Mouse (Mus musculus): ENCODE results near the gene Etnk1. TPM values are rescaled to one million over a fixed set of nuclear protein-coding genes. Genes with fewer than 3 reads are reported as not detected.
A peak's percentile ranks its signal among the peaks of the same experiment; 100 is the strongest.
"Not testable (repeated sequence)": the region's sequence is repeated elsewhere in the genome, so short reads cannot be mapped to it uniquely, and the experiment has no call there.

The Etnk1 gene
- 18.5 and 24.0 TPM in 2 replicates for polyA plus RNA-seq (2012; rRNA removed)

DNA sequence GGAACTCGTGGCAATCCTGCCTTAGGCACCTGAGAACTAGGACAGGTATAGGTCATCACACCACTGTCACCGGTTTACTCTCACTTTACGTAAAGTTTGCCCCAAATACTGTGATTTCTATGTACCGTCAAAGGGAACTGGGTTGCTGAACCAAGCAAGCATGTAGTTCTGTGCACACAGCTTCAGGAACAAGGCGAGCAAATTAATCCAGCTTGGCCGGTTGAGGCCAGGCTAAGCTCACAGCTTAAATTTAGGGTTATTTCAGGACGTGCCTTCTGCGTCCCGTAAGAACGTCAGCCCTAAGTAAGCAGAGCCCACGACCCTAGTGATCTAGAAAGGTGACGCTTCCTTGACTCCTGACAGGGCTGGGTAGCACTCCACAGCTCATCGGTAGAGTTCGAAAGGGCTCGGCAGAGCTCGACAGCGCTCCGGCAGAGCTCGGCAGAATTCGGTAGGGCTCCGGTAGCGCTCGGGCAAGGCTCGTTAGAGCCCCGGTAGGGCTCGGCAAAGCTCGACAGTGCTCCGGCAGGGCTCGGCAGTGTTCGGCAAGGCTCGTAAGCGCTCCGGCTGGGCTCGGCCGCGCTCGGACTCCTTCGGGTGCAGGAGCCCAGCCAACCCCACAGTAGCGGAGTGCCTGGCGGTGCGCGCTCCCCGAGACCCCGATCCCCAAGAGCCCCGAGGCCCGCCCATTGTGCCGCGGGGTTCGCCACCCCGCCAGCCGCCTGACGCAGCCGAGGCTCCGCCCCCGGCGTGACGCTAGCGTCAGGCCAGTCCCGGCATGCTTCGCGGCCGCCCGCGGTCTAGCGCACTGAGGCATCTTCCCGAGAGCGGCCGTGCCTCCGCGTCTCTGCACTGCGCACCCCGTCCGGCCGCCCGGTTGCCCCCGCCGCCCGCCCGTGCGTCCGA lies at the start of gene Etnk1:
Gene Etnk1, plus strand, starts transcription at position 770 of the 906 bp plus-strand sequence.
- peak; percentile 65 for DNase-seq (ENCODE audit: low read depth, low spot score)
- WGBS, result under 1% methylated on average over 81 of the region's 81 CpGs

DNA sequence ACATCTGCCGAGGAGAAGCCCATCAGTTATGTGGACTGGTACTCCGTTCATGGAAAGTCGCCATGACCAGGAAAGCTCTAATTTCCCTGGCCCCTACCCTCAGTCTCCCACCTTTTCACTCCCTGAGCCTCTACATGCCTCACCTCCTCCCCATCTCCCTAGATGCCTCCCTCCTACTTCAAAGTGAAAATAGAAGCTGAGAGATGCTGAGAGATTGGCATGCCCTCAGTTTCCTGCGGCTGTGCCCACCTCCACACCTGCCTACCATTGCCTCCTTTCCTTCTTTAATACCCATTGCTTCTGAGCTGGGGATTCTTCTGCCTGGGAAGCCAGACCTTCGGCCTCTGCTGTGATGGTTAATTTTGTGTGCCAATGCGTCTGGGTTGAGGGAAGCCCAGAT lies 47.7 kb upstream of the Etnk1 start:
- no peak for DNase-seq (ENCODE audit: low read depth, low spot score)
- WGBS, result 92% methylated on average over 6 of the region's 6 CpGs

DNA sequence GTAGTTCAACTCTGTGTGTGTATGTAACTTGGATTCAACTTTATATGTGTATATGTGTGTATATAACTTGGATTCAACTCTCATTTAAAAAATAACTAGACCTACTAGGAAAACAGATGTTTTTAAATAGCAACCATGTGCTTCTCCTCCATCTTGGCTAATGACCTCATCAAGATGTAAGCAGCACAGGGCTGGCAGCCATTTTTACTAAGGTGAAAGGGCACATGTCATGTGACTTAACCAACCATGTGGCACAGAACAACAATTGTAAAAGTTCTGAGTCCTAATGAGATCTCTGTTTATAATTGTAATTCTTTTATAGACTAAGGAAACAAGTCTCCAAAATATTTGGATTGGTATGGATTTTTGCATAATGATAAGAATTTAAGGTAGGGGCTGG lies 41.3 kb upstream of the Etnk1 start:
- DNase-seq (ENCODE audit: low read depth, low spot score), result no peak

DNA sequence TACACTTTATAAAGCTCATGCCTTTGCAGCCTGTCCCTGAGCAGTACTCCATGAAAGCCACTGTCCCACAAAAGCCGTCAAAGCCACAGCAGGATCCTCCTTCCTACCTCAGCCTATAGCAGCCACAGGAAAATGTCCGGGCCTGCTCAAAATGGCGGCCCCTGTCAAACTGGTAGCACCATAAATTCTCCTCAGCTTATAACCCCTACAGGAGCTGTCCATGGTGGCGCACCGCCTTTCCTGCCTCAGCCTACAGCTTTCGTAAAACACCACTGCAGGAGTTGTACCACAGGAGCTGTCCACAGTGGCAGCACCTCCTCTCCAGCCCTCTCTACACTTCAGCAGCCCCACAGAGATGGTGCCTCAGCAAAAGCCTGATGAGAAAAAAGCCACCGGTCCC lies 37.6 kb upstream of the Etnk1 start:
- 87% methylated on average over 7 of the region's 7 CpGs for WGBS
- no peak for DNase-seq (ENCODE audit: low read depth, low spot score)

DNA sequence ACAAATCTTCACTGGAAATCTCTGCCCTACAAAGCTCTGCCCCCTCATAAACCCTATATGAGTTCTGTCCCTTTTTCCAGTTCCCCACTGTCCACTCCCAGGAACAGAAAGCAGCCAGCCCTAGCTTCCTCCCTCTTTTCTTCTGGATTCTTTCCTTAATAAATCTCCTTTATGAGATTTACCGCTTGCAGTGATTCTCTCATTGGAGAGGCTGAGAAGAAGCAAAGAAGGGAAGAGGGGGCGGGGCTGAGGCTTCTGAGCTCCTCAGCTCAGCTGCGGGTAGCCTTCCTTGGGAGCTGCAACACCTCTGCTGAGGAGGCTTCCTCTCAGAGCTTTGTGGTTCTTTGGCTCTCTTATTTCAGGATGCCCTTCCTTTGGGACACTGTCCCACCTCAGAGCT lies 37.1 kb upstream of the Etnk1 start:
- 71% methylated on average over 3 of the region's 3 CpGs for WGBS
- DNase-seq (ENCODE audit: low read depth, low spot score), result no peak

DNA sequence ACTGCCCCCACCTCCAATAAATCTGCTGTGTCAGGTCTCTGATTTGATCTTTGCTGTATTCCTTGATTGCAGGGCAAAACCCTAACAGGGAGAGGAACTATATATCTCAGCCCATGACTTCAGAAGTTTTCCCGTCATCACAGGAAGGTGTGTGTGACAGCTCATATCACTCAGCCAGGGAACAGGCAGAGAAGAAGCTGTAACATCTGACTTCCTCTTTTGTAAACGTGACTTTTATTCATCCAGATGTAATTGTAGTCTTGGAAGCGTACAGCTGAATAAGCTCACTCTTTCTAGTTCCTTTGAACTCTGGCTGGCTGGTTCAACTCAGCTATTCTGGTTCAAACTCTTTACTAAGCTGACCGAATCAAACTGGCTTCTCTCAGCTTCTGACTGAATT lies 36.6 kb upstream of the Etnk1 start:
- no peak for DNase-seq (ENCODE audit: low read depth, low spot score)
- WGBS, result 72% methylated on average over 4 of the region's 4 CpGs

DNA sequence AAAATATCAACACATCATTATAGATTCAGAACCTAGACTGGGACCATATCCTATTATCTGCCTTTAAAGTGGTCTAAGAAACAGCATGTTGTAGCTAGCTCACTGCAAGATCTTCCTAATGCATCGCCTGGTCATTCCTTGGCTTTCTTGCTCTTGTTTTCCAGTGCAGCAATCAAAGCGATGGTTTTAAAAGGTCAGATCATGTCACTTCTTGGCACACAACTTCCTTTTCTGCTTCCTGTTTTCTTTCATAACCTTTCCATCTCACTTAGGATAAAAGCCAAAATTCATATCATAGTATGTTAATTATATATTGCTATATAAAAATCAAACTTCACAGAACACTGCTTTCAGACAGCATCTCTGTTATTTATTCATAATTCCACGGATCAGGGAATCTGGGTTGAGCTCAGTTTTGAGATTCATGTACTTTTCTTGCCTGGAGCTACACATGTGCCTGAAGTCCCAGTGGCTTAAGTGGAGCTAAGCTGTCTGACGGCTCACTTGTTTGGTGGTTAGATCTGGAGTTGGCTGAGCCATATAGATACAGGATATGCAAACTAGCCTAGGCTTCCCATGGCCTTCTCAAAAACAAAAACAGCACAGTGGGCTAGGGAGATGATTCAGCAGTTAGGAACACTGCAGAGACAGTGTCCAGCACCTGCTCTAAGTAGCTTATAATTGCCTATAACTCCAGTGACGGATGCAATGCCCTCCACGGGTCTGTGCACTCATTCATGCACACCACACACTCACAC lies 34.9 kb upstream of the Etnk1 start:
- 70% methylated on average over 6 of the region's 6 CpGs for WGBS
- DNase-seq (ENCODE audit: low read depth, low spot score), result no peak

DNA sequence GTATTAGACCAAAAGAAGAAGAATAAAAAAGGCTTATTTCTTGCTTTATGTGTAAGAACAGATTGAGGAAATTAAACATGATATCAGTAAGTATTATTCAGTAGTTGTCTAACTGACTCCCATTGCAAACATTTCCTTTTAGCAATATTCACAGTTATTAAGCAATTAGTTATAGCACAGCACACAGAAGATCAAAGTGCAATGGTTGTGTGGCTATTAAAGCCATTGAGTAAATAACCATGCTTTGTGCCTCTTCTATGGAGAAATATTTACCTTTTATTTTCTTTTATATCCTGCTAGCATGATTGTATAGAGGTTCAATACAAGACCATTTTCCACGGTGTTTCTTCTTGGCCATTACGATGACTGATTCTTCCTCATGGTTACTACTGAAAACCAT lies 33.9 kb upstream of the Etnk1 start:
- WGBS, result 71% methylated on average over 2 of the region's 2 CpGs
- no peak for DNase-seq (ENCODE audit: low read depth, low spot score)

DNA sequence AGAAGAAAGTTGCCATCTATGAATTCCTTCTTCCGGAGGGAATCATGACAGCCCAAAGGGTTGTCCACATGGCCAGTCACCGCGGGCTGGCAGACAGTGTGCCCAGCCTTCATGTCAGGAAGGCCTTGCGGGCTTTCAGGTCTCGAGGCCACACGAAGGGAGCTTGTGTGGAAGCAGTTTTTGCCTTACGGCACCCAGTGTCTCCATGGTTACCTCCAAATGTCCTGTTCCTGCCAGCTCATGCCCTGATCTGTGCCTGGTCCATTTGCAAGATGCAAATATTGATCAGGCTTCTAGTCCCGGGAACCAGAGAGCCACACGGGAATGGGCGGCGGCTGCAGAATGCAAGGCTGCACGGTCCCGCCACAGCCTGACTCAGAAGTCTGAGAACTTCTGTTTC lies 31.9 kb upstream of the Etnk1 start:
- WGBS, result 83% methylated on average over 13 of the region's 13 CpGs

DNA sequence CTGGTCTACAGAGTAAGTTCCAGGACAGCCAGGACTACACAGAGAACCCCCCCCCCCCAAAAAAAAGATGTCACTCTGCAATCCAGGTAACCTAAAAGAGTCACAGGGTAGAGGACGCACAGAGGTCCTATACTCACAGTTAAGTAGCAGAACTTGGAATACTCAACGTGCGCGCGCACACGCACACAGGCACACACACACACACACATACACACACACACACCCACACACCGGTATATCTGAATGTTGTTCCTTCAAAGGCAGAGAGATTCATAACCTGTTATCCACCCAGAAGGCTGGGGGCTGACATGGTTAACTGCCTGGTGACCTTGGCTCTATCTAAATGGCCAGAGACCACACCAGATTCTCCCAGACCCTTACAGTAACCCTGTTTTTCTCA lies 30.3 kb upstream of the Etnk1 start:
- no peak for DNase-seq (ENCODE audit: low read depth, low spot score)
- 97% methylated on average over 7 of the region's 7 CpGs for WGBS

More for the DNA sequence above, 31.9 kb upstream of the Etnk1 start:
- no peak for DNase-seq (ENCODE audit: low read depth, low spot score)

DNA sequence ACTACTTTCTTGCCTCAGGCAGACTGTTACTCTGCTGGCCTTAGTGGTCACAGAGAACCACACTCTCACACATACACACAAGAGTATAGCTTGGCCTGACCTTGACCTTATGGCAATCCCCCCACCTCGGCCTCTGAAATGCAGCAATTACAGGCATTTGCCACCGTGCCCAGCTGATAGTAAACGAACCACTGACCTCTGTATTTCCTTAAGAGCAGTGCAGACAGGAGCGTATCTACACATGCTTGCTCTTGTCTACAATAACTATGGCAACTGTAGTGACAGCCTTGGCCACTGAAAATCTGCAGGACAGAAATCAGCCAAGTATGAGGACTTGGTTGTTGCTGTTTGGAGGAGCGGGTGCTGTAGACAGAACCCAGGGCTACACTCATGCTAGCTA lies 29.7 kb upstream of the Etnk1 start:
- 41% methylated on average over 5 of the region's 5 CpGs for WGBS
- no peak for DNase-seq (ENCODE audit: low read depth, low spot score)

DNA sequence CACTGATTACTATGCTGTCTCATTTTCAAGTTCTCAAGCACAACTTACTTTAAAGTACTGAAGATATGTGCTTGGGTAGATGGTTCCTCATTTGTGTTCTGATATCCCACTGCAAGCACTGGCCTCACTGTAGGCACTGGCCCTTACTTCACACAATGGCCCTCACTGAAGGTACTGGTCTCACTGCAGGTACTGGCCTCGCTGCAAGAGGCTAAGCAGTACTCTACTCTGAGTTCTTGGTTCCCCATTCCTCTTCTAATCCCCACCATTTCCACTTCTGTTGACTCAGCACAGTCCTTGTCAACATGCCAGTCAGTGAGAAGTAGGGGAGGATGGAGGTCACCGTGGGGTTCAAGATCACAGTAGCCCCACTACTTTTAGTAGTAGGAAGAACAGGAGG lies 27.6 kb upstream of the Etnk1 start:
- DNase-seq (ENCODE audit: low read depth, low spot score), result no peak
- WGBS, result 64% methylated on average over 2 of the region's 2 CpGs

DNA sequence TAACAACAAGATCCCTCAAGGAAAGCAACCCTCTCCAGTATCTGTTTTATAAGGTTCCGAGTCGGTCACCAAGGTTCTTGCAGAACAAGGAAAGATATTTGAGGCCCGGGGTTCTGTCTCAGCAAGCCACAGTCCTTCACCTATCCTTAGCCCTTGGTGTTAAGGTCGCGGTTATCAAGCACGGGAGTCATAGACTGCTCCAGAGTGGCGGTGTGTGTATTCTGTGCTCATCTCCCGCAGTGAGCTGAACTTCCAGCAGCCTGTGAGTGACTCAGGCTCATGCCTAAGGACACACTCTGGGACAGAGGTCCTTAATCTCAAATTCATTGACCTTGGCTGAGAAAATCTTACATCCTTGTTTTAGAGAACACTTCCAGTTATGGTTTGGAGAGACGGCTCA lies 26.1 kb upstream of the Etnk1 start:
- DNase-seq (ENCODE audit: low read depth, low spot score), result no peak
- WGBS, result 87% methylated on average over 9 of the region's 9 CpGs

DNA sequence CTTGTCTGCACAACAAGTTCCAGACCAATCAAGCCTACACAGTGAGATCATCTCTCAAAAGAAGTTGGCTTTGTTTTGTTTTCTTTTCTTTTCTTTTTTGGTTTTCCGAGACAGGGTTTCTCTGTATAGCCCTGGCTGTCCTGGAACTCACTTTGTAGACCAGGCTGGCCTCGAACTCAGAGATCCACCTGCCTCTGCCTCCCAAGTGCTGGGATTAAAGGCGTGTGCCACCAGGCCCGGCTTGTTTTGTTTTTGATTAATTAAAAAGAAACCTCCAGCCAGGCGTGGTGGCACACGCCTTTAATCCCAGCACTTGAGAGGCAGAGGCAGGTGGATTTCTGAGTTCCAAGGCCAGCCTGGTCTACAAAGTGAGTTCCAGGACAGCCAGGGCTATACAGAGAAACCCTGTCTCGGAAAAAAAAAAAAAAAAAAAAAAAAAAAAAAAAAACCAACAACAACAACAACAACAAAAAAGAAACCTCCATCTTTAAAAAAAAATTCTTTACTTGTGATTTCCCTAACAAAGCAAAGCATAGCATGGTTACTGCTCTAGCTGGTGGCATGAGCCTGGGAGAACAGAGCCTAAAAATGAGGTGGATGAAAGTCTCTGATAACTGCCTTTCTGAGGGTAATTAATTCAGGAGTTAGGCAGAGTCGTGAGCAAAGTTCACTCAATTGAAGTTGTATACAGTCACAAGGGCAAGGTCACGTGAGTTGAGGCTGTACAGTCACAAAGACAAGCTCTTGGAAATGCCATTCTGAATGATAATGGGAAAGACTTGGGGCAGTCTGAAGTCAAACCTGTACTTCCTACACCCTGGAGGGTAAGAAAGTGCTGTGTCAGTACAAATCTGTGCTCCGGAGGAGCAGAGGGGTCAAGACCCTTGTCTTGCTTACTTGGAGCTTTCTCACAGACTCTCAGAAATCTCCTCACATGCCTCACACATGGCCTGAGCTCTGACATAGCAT lies 25.1 kb upstream of the Etnk1 start:
- 75% methylated on average over 10 of the region's 10 CpGs for WGBS
- not testable (repeated sequence) for DNase-seq (ENCODE audit: low read depth, low spot score)

DNA sequence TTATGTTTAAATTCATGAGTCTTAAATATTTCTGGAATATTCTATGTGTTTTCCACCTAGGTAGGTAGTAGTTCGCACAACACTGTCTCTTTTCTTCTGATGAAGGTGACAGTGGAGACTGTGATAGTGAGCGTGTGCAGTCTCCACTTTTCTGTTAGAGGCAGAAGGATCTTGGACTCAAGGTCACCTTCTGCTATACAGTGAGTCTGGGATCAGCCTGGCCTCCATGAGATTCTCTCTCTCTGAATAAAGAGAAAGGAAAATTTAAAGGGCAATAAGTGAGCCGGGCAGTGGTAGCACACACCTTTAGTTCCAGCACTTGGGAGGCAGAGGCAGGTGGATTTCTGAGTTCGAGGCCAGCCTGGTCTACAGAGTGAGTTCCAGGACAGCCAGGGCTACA lies 24.2 kb upstream of the Etnk1 start:
- WGBS, result 91% methylated on average over 4 of the region's 4 CpGs
- DNase-seq (ENCODE audit: low read depth, low spot score), result no peak

DNA sequence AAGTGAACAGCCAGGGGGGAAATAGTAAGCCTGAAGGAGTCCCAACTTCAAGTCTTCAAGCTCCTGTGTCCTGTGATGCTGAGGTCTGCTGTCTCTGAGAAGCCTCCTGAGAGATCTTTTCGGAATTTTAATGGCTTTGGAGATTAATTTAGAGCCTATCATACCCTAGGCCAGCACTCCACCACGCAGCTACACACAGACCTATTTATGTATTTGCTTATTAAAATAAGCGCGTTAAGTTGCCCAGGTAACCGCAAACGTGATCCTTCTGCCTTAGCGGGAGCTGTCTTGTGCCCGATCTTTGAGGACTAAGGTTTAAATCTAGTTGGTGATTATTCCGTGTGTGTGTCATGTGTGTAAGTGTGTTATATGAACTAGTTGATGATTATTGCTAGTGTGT lies 23.7 kb upstream of the Etnk1 start:
- no peak for DNase-seq (ENCODE audit: low read depth, low spot score)
- 82% methylated on average over 9 of the region's 9 CpGs for WGBS

DNA sequence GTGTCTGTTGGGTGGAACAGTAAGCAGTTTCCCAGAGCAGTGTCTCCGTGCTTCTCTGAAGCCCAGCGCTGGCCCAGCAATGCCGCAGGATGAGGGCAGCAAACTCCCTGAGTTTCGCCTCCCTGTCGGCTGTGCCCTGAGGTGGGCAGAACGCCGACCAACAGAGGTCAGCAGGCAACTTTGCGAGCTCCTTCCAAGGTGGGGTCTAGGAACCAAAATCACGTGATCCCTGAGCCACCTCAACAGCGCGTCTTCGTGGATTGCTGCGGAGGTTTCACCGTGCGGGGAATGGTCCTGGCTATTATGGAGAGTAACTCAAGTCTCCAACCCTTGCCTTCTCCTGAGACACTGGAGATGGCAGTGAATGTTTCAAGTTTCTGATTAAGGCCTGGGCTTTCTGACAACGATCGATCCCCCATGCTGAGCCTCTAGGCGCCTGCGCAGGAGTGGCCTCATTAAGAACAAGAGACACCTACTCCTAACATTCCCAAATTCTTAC lies 23.2 kb upstream of the Etnk1 start:
- 47% methylated on average over 19 of the region's 19 CpGs for WGBS
- no peak for DNase-seq (ENCODE audit: low read depth, low spot score)

DNA sequence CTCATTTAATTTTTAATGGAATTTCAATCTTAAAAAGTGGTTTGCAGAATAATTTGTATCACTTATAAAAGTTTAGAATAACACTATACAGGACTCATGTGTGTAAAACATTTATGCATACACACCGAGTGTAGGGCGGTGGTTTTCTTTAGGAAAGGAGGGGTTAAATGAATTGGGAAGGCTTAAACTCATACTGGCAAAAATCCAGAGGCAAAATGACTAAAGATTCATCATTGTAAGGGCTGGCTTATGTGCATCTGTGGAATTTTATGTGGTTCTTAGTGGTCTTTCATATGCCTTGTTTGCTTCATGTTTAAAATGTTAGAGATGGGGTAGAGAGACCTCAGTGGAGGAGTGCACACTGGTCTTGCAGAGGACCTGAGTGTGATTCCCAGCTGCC lies 22.5 kb upstream of the Etnk1 start:
- 71% methylated on average over 2 of the region's 2 CpGs for WGBS
- no peak for DNase-seq (ENCODE audit: low read depth, low spot score)

DNA sequence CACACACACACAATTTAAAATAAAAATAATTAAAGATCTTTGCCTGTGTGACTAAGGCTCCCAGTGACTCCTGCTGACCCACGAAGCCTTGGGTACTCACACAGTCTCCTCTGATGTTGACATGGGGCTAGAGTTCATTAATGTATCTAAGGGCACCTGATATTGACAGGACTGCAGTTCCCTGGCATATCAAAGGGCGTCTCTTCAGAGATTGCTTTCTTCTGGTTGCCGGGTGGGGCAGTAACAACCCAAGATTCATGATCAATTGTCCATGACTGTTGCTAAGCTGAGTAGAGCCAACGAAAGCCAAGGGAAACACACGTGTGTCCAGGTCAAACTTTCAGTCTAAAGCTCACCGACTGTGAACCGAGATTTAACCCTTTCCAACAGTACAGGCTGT lies 22.0 kb upstream of the Etnk1 start:
- no peak for DNase-seq (ENCODE audit: low read depth, low spot score)
- WGBS, result 28% methylated on average over 7 of the region's 7 CpGs

DNA sequence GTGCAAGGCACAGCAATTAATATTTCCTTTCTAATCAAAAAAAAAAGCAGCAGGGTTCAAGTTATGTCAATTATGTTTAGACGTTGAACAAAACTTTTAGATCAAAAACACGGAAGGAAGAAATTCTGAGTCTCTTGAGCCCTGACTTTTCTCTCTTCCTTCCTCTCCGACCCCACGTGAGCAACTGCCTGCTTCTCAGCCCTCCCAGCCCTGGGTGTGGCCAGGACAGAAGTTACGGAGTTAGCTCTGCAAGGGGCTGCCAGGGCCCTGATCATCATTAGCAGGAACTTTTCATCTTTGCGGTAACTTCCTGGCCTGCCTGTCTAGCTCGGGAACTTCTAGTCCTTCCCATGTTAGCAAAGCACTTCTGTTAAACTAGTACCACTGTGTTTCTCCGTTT lies 20.3 kb upstream of the Etnk1 start:
- DNase-seq (ENCODE audit: low read depth, low spot score), result no peak
- WGBS, result 58% methylated on average over 8 of the region's 8 CpGs

Measured in large intestine, adult 2 months (tissue).